Mouse (Mus musculus): ENCODE measurements at regions not wholly inside any gene's neighbourhood (a gene's known extent, or its start where the extent isn't known, plus 50 kb on each side); places are given as distances from the start of the nearest gene placed in this dataset.
"Not testable (repeated sequence)": the region's sequence is repeated elsewhere in the genome, so short reads cannot be mapped to it uniquely, and the experiment has no call there.

GRCm38 (mm10) chr3:53792541-53792940 is 52.3 kb upstream of the Gm10985 start:
- no peak for DNase-seq

GRCm38 (mm10) chr3:53789706-53790105 is 55.2 kb upstream of the Gm10985 start:
- no peak for DNase-seq

GRCm38 (mm10) chr3:53785201-53785600 is 59.7 kb upstream of the Gm10985 start:
- DNase-seq = no peak

GRCm38 (mm10) chr3:53776668-53777067 is 68.2 kb upstream of the Gm10985 start:
- no peak for DNase-seq

GRCm38 (mm10) chr3:53767601-53768000 is 77.3 kb upstream of the Gm10985 start:
- no peak for DNase-seq

GRCm38 (mm10) chr3:53763981-53764380 is 80.9 kb upstream of the Gm10985 start:
- no peak for DNase-seq

- DNase-seq = peak; percentile 2
These were observed 83.3 kb upstream of the Gm10985 start for GRCm38 (mm10) chr3:53761514-53762075.

- DNase-seq = no peak
These were observed 88.6 kb upstream of the Gm10985 start for GRCm38 (mm10) chr3:53756115-53756853.

GRCm38 (mm10) chr3:53737161-53737560 is 80.0 kb upstream of the Frem2 start:
- DNase-seq = no peak

- not testable (repeated sequence) for DNase-seq
These were observed 78.5 kb upstream of the Frem2 start for GRCm38 (mm10) chr3:53735607-53736006.

- no peak for DNase-seq
These were observed 78.0 kb upstream of the Frem2 start for GRCm38 (mm10) chr3:53735147-53735546.

- DNase-seq = no peak
These were observed 73.3 kb upstream of the Frem2 start for GRCm38 (mm10) chr3:53730440-53730839.

GRCm38 (mm10) chr3:53729810-53730209 is 72.7 kb upstream of the Frem2 start:
- DNase-seq = no peak

GRCm38 (mm10) chr3:53729131-53729530 is 72.0 kb upstream of the Frem2 start:
- no peak for DNase-seq

GRCm38 (mm10) chr3:53727737-53728136 is 70.6 kb upstream of the Frem2 start:
- DNase-seq = no peak

GRCm38 (mm10) chr3:53707101-53707500 is 49.9 kb upstream of the Frem2 start:
- no peak for DNase-seq
